Mouse (Mus musculus): ENCODE data around the gene Peli2. TPM values are rescaled to one million over a fixed set of nuclear protein-coding genes. Genes with fewer than 3 reads are reported as not detected.

Gene Peli2
- polyA plus RNA-seq, 1 experiment from 2014 or later = 6.8 TPM

DNA sequence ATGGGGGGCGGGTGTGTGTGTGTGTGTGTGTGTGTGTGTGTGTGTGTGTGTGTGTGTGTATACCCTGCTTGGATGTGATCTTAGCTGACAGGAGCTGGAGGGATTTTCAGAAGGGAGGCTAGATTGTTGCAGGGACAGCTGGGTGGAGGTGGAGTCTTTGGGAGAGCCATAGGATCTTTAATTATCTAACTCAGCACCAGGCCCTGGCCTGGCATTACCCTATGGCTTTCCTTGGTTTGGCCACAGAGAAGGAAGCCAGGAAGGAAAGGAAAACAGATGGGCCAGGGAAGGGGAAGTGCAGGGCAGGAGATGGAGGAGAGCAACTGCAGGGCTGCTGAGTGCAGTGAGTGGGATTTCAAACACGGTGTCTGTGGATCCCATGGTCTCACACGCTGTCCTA lies 18.8 kb downstream of the Peli2 start:
- Histone ChIP-seq H3K9me3 (replicated peaks) (no peaks in the 10 kb centered on the region), H3K4me2 (no peak overlapping the region), H3K4me1 (peaks cover 38% of the 10 kb centered on the region), H3K36me3 (no peaks in the 10 kb centered on the region), H3K4me3 (replicated peaks) (no peak overlapping the region), H3K27ac (replicated peaks) (no peak overlapping the region), H3K9ac (replicated peaks) (no peak overlapping the region), H3K27me3 (replicated peaks) (no peaks in the 10 kb centered on the region)
- 84% methylated on average over 3 of the region's 3 CpGs for WGBS
- no peak for ATAC-seq (ENCODE audit: low FRiP score)

DNA sequence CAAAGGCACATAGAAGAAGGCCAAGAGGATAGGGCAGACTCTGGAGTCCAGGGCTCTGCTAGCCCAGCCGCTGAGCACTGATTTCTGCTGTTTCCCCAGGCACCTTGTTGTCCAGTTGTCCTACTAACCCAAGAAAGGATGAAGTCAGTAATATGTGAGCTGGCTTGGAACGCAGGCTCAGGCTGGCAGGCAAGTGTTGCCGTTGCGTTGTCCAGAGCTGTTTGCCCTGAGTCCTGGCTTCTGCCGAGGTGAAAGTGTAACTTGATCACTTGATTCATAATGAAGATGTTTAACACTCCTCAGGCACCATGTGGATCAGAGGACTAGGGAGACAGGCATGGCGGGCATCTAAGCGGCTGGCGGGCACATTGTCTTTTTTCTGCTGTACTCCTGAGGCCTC lies 21.1 kb downstream of the Peli2 start:
- WGBS = 81% methylated on average over 8 of the region's 8 CpGs
- Histone ChIP-seq H3K4me1 (peaks cover 24% of the 10 kb centered on the region), H3K27me3 (replicated peaks) (no peaks in the 10 kb centered on the region)

DNA sequence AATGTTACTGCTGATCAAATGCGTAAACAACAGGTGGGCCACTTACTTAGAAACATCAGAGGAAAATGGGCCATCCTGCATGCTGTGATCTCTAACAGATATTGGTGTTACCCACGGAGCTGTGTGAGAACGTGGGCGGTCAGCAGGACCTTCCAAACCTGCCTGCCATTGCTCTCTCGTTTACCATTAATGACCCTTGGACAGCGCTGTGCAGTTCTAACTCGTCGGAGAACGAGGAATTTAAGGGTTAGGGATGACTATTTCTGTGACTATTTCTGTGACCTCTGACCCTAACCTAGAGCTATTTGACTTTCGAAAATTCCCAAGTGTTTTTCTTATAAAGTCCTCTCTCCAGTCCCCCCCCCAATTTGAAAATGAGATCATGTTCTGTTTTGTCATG lies 22.1 kb downstream of the Peli2 start:
- Histone ChIP-seq H3K9me3 (replicated peaks) (no peaks in the 10 kb centered on the region), H3K4me3 (replicated peaks) (no peak overlapping the region), H3K4me1 (peaks cover 15% of the 10 kb centered on the region), H3K27ac (replicated peaks) (no peak overlapping the region), H3K36me3 (no peaks in the 10 kb centered on the region), H3K4me2 (no peak overlapping the region), H3K27me3 (replicated peaks) (no peaks in the 10 kb centered on the region), H3K9ac (replicated peaks) (no peak overlapping the region)
- WGBS = 57% methylated on average over 10 of the region's 10 CpGs
- no peak for ATAC-seq (ENCODE audit: low FRiP score)

More for the DNA sequence above, 21.1 kb downstream of the Peli2 start:
- Histone ChIP-seq H3K4me2 (no peak overlapping the region), H3K4me3 (replicated peaks) (no peak overlapping the region), H3K36me3 (no peaks in the 10 kb centered on the region), H3K9ac (replicated peaks) (no peak overlapping the region), H3K9me3 (replicated peaks) (no peaks in the 10 kb centered on the region), H3K27ac (replicated peaks) (no peak overlapping the region)
- ATAC-seq (ENCODE audit: low FRiP score) = no peak

DNA sequence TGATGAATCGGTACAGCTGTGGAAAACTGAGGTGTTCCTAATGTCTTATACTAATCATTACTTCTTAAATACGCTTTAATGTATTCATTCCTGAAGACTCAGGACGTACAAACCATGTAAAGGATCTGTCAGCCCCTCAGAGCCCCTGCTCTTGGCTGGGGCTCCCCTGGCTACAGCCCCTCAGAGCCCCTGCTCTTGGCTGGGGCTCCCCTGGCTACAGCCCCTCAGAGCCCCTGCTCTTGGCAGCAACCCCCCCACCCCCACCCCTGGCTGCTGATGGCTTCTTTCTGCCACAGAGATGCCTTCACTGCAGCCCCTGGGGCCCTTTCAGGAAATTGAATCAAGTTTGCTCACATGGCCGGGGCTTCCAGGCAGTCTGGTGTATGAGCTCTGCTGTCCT lies 22.5 kb downstream of the Peli2 start:
- H3K27ac ChIP-seq (replicated peaks) = no peak overlapping the region
- no peak overlapping the region for H3K4me2 ChIP-seq
- ATAC-seq (ENCODE audit: low FRiP score) = peak; percentile 23; the same call in 1 of the 2 replicates
- H3K9me3 ChIP-seq (replicated peaks) = no peaks in the 10 kb centered on the region
- no peak overlapping the region for H3K4me3 ChIP-seq (replicated peaks)
- no peak overlapping the region for H3K9ac ChIP-seq (replicated peaks)
- H3K4me1 ChIP-seq = peaks cover 14% of the 10 kb centered on the region
- H3K27me3 ChIP-seq (replicated peaks) = no peaks in the 10 kb centered on the region
- WGBS = 40% methylated on average over 4 of the region's 4 CpGs
- no peaks in the 10 kb centered on the region for H3K36me3 ChIP-seq

DNA sequence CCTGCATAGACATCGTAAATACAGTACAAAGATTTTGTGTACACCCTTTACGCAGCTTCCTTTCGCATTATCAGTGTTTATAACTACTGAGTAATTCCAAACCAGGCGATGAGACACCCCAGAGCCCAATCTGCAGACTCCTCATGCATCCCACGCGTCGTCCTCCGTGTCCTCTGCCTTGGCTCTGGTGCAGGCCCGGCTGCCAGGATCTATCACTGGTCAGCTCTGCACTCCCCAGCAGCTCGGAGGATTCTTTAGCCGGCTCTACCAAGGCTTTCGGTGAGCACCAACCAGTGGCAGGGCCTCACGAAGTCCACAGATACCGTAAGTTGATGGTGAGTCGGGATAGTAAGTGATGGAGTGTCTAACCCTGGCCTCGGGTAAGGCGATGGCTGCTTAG lies 23.7 kb downstream of the Peli2 start:
- Histone ChIP-seq H3K36me3 (no peaks in the 10 kb centered on the region), H3K9ac (replicated peaks) (no peak overlapping the region), H3K4me2 (no peak overlapping the region), H3K4me3 (replicated peaks) (no peak overlapping the region), H3K9me3 (replicated peaks) (no peaks in the 10 kb centered on the region), H3K27me3 (replicated peaks) (no peaks in the 10 kb centered on the region), H3K27ac (replicated peaks) (no peak overlapping the region), H3K4me1 (peaks cover 14% of the 10 kb centered on the region)
- 87% methylated on average over 17 of the region's 17 CpGs for WGBS
- no peak for ATAC-seq (ENCODE audit: low FRiP score)

DNA sequence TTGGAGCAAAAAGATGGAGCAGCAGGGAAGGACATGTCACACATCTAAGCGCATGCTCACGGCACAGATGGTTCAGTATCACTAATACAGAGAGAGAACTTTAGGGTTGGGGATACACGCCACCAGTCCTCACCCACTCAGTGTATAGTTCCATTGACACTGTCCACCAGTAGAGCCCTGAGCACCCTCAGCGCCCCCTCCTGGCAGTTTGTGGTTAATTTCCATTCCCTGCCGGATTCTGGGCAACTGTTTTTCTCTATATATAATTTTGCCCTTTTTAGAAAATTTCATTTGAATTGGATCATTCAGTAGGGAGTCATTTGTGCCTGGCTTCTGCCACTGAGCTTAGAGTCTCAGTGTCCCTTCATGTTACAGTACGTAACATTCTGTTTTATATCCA lies 27.1 kb downstream of the Peli2 start:
- H3K4me1 ChIP-seq = peaks cover 13% of the 10 kb centered on the region
- no peaks in the 10 kb centered on the region for H3K36me3 ChIP-seq
- no peak overlapping the region for H3K4me2 ChIP-seq
- H3K4me3 ChIP-seq (replicated peaks) = no peak overlapping the region
- no peak overlapping the region for H3K9ac ChIP-seq (replicated peaks)
- no peak overlapping the region for H3K27ac ChIP-seq (replicated peaks)
- ATAC-seq (ENCODE audit: low FRiP score) = no peak
- 80% methylated on average over 6 of the region's 6 CpGs for WGBS
- no peaks in the 10 kb centered on the region for H3K27me3 ChIP-seq (replicated peaks)
- no peaks in the 10 kb centered on the region for H3K9me3 ChIP-seq (replicated peaks)

DNA sequence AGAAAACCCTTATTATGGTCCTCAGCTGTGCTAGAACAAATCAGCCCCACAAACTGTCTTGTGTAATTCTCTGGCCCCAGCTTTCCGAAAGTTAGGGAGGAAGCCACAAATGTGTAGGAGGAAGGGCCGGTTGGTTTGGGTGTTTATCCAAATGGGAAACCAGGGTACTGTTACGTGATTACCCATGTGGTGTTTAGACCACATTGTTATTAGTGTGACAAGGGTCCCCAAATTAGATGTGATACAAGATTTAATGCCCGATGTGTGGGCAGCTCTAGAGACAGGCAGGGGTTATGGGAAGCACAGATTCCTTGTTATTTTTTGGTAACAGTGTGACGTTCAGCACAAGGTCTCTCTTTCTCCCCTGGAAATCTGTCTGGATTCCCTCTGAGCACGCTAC lies 28.0 kb downstream of the Peli2 start:
- Histone ChIP-seq H3K4me2 (no peak overlapping the region), H3K4me3 (replicated peaks) (no peak overlapping the region), H3K4me1 (peaks cover 4% of the 10 kb centered on the region), H3K9ac (replicated peaks) (no peak overlapping the region), H3K9me3 (replicated peaks) (no peaks in the 10 kb centered on the region), H3K27ac (replicated peaks) (no peak overlapping the region), H3K36me3 (no peaks in the 10 kb centered on the region), H3K27me3 (replicated peaks) (no peaks in the 10 kb centered on the region)
- ATAC-seq (ENCODE audit: low FRiP score) = no peak
- 83% methylated on average over 6 of the region's 6 CpGs for WGBS

DNA sequence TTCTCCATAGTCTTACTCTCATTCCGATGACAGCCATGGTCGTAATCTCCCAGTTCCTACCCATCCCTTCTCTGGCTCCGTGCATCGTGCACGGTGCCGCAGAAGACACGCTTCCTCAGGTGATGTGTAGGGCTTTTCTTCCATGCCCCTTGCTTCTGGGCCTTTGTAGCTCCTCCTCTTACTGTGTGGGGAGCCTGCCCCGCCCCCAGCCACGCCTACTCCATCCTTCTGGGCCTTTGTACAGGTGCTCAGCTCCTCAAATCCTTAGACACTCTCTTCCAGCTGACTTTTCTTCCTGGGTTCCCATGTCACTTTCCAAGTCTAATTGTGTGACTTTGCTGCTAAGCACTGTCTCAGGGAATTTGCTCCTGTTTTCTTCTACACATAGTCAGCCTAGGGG lies 28.7 kb downstream of the Peli2 start:
- Histone ChIP-seq H3K4me3 (replicated peaks) (no peak overlapping the region), H3K9me3 (replicated peaks) (no peaks in the 10 kb centered on the region), H3K4me2 (no peak overlapping the region), H3K9ac (replicated peaks) (no peak overlapping the region), H3K27ac (replicated peaks) (no peak overlapping the region), H3K4me1 (no peaks in the 10 kb centered on the region; the same call in 1 of the 2 replicates), H3K36me3 (no peaks in the 10 kb centered on the region), H3K27me3 (replicated peaks) (no peaks in the 10 kb centered on the region)
- 91% methylated on average over 9 of the region's 9 CpGs for WGBS
- no peak for ATAC-seq (ENCODE audit: low FRiP score)

DNA sequence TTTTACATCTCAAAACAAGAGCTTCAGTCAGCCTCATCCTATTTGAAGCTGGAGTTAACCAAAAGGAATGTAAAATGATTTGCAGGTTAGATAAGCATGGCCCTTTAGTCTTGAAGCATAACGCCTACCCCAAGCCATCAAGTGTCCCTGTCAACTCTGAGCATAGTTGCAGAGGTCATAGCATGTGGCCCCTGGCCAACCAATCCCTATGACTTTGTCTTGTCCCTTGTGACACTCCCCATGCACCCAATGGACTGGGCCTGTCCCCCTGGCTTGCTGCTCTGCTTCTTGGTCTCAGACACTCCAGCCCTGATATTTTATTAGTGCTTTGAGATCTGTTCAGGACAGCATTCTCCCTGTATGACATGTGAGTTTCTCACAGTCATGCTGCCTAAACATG lies 30.3 kb downstream of the Peli2 start:
- WGBS = 81% methylated on average over 1 of the region's 1 CpGs
- peaks cover 8% of the 10 kb centered on the region; the same call in 1 of the 2 replicates for H3K4me1 ChIP-seq
- no peak for ATAC-seq (ENCODE audit: low FRiP score)

DNA sequence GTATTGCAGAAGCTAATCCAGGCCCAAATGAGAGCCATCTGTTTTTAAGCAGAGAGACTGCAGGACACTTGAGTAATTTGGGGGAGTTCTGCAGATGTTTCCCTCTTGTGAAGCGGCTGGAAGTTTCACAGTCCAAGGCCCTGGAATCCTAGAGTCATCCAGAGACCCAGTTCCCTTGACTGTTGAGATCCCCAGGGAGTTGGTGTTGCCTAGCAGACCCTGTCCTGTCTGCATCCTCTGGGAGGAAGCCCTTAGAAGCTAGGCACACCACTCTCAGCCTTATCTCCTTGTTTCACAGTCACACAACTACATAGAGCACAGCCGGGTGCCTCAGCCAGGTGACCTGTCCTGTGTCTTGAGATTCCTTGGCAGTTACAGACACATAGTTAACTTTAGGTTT lies 30.9 kb downstream of the Peli2 start:
- no peaks in the 10 kb centered on the region for H3K36me3 ChIP-seq
- H3K9ac ChIP-seq (replicated peaks) = no peak overlapping the region
- H3K9me3 ChIP-seq (replicated peaks) = no peaks in the 10 kb centered on the region
- peaks cover 8% of the 10 kb centered on the region; the same call in 1 of the 2 replicates for H3K4me1 ChIP-seq
- WGBS = 90% methylated on average over 2 of the region's 2 CpGs
- no peak overlapping the region for H3K4me3 ChIP-seq (replicated peaks)
- no peak overlapping the region for H3K27ac ChIP-seq (replicated peaks)
- no peak overlapping the region for H3K4me2 ChIP-seq
- H3K27me3 ChIP-seq (replicated peaks) = no peaks in the 10 kb centered on the region
- ATAC-seq (ENCODE audit: low FRiP score) = no peak

More for the DNA sequence above, 30.3 kb downstream of the Peli2 start:
- Histone ChIP-seq H3K27ac (replicated peaks) (no peak overlapping the region), H3K36me3 (no peaks in the 10 kb centered on the region), H3K4me3 (replicated peaks) (no peak overlapping the region), H3K9ac (replicated peaks) (no peak overlapping the region), H3K4me2 (no peak overlapping the region), H3K9me3 (replicated peaks) (no peaks in the 10 kb centered on the region), H3K27me3 (replicated peaks) (no peaks in the 10 kb centered on the region)

DNA sequence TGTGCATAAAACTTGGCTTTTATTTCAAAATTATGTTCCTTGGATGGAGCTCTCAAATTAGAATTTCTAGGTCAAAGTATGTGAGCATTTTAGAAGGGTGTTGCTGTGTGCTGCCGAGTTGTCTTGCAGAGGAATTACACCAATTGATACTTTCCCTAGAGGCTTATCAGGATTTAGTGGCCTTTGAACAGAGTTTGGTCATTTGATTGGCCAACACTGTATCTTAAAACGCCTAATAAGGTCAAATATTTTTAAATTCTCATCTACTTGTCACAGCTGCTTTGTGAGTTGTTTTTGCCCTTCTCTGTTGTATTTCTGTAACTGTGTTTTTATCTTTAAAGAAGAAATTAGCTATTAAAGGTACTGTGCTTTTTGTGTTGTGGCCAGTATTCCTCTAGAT lies 32.4 kb downstream of the Peli2 start:
- Histone ChIP-seq H3K4me2 (no peak overlapping the region), H3K36me3 (no peaks in the 10 kb centered on the region), H3K4me3 (replicated peaks) (no peak overlapping the region), H3K9me3 (replicated peaks) (no peaks in the 10 kb centered on the region), H3K9ac (replicated peaks) (no peak overlapping the region), H3K4me1 (peaks cover 8% of the 10 kb centered on the region; the same call in 1 of the 2 replicates), H3K27me3 (replicated peaks) (no peaks in the 10 kb centered on the region), H3K27ac (replicated peaks) (no peak overlapping the region)
- 86% methylated on average over 2 of the region's 2 CpGs for WGBS
- no peak for ATAC-seq (ENCODE audit: low FRiP score)

DNA sequence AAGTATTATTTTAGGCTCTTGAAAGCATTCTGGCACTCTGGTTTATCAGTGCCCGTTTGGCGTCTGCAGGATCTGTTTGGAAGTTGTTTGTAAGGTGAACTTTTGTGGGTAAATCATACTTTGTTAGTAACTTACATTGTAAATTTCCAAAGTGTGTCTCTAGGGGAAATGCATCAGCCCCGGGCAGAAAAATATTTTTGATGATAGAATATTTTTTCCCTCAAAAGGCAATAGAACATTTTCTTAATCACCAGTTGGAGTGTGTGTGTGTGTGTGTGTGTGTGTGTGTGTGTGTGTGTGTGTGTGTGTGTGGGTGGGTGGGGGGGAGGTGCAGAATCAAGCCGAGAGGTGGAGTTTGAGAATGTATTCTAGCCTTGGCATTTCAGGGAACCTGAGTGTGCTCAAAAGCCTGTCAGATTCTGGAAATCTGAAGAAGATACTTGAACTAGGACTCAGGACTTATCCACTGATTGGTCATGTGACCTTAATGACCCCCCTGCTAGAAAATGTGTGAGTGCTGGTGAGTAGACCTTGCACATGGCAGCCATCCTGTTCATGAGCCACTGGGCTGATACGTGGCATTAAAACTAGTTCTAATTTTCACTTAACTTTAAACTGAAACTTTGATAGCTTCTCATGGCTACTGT lies 33.4 kb downstream of the Peli2 start:
- Histone ChIP-seq H3K27ac (replicated peaks) (no peak overlapping the region), H3K9ac (replicated peaks) (no peak overlapping the region), H3K4me2 (no peak overlapping the region), H3K4me3 (replicated peaks) (no peak overlapping the region), H3K27me3 (replicated peaks) (no peaks in the 10 kb centered on the region), H3K9me3 (replicated peaks) (no peaks in the 10 kb centered on the region), H3K36me3 (no peaks in the 10 kb centered on the region), H3K4me1 (peaks cover 12% of the 10 kb centered on the region)
- ATAC-seq (ENCODE audit: low FRiP score) = no peak
- 86% methylated on average over 5 of the region's 5 CpGs for WGBS
